Mouse (Mus musculus) lung, adult 2 months (tissue): Measurements from ENCODE around the gene Ptk7.
A peak's percentile ranks its signal among the peaks of the same experiment; 100 is the strongest.

Source experiments
- CTCF ChIP-seq: fragments of 200-500 bp; IDR thresholded peaks from 2 replicates; pipeline ENCODE4 v1.5.1; 2011; ENCODE audit warnings: mild to moderate bottlenecking, low read length, control low read depth; ENCODE audit not compliant: insufficient read depth
- POLR2A ChIP-seq: fragments of 200-500 bp; IDR thresholded peaks from 2 replicates; pipeline ENCODE4 v1.6.1; 2011; ENCODE audit warnings: low read depth, mild to moderate bottlenecking, control low read depth, low read length, borderline replicate concordance; ENCODE audit errors: extremely low read depth

GRCm38 (mm10) chr17:46650232-46651031, 21.1 kb upstream of the Ptk7 start, which contains the start of gene Cul7:
- TF ChIP-seq CTCF (no peak), POLR2A (peak; percentile 69; the same call in 1 of the 2 replicates)
